Mouse (Mus musculus): ENCODE measurements around the gene Gm20824.
"Not testable (repeated sequence)": the region's sequence is repeated elsewhere in the genome, so short reads cannot be mapped to it uniquely, and the experiment has no call there.

Gm20824 gene

DNA sequence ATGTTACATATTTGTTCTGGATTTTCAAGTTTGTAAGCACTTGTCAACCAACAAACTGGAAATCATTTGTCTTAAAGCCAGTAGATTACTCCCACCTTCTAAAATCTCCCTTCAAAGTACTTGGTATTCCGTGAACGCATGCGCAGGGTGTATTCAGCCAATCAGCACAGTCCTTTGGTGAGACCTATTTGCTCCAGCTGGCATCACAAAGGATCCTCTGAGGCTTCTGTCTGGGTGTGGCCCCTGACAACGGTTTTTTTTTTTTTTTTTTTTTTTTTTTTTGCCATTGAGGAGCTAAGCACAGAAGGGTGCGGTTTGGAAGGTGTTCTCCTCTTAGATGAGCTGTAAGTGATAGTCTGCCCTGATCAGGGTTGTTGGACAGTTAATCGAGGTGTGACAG lies at the start of gene Gm20824:
TSS of gene Gm20824 (plus strand) at position 301 of the 400 bp plus-strand sequence.
- DNase-seq, result not testable (repeated sequence)

Measured in cerebellum, postnatal 10 days (tissue).